Mouse (Mus musculus) ES-E14 (cell line): ENCODE results near the gene Trip11.

Source experiments
- CHD2 ChIP-seq: IDR thresholded peaks from 2 replicates; pipeline ENCODE4 v1.6.1; 2014; ENCODE audit warnings: mild to moderate bottlenecking, low read depth, low read length, inconsistent platforms
- HCFC1 ChIP-seq: IDR thresholded peaks from 2 replicates; pipeline ENCODE4 v1.6.1; 2012; ENCODE audit warnings: low read length, inconsistent platforms, borderline replicate concordance; ENCODE audit not compliant: insufficient read depth
- MAFK ChIP-seq: IDR thresholded peaks from 2 replicates; pipeline ENCODE4 v1.6.1; 2014; ENCODE audit warnings: mild to moderate bottlenecking, low read depth, low read length, inconsistent platforms; ENCODE audit not compliant: insufficient read depth
- ZC3H11A ChIP-seq: IDR thresholded peaks from 2 replicates; pipeline ENCODE4 v1.6.1; 2012; ENCODE audit warnings: low read depth, mild to moderate bottlenecking, inconsistent platforms, low read length, borderline replicate concordance
- ZNF384 ChIP-seq: IDR thresholded peaks from 2 replicates; pipeline ENCODE4 v1.6.1; 2012; ENCODE audit warnings: low read depth, low read length, inconsistent platforms

- TF ChIP-seq ZNF384, result no peak
- no peak for TF ChIP-seq ZC3H11A
- no peak for TF ChIP-seq MAFK
- no peak for TF ChIP-seq CHD2
- no peak for TF ChIP-seq HCFC1
Measured at GRCm38 (mm10) chr12:101854336-101854735, 58.7 kb downstream of the Trip11 start.
